In genomic region chr11:100570430-100571201, GRCm38 (mm10) we compare ENCODE assay signal across 1 mouse cellular context.
TF ChIP-seq lines count a peak whose summit lies in the region.

No protein-coding gene starts in this region.

TF ChIP-seq in MEL, 35 proteins besides CTCF, POLR2A, EP300 and RAD21 (continued from another document):
- no peak for TF ChIP-seq USF2 (IDR thresholded peaks at IDR 0.05; ENCODE audit: borderline replicate concordance in 1 of 2, insufficient read depth in 1 of 2, low read depth in 1 of 2, low read length in 2 of 2)
- TF ChIP-seq KAT2A (conservative IDR thresholded peaks at IDR 0.05; ENCODE audit: low read depth, low read length), result no peak
- TF ChIP-seq HCFC1 (IDR thresholded peaks at IDR 0.05; ENCODE audit: low read depth, low read length), result peak; percentile 52; the same call in 1 of the 2 replicates
- TF ChIP-seq SIN3A (IDR thresholded peaks at IDR 0.05; ENCODE audit: low read length), result no peak
- TF ChIP-seq ZKSCAN1 (IDR thresholded peaks at IDR 0.05; ENCODE audit: low read depth, low read length), result no peak
- TF ChIP-seq NRF1 (IDR thresholded peaks at IDR 0.05; ENCODE audit: insufficient read depth, low read depth, low read length, poor library complexity, severe bottlenecking), result 0 out of 2 replicates have a peak, but pooled peaks have one; percentile 11
- no peak for TF ChIP-seq USF1 (IDR thresholded peaks at IDR 0.05; ENCODE audit: low read depth, low read length)
- TF ChIP-seq ETS1 (IDR thresholded peaks at IDR 0.05; ENCODE audit: low read depth, low read length), result no peak; the same call in 1 of the 2 replicates
- no peak for TF ChIP-seq UBTF (IDR thresholded peaks at IDR 0.05; ENCODE audit: borderline replicate concordance, insufficient read depth, low read depth, low read length)
- peak; percentile 98 for TF ChIP-seq ZC3H11A (IDR thresholded peaks at IDR 0.05; ENCODE audit: low read depth, low read length)
- TF ChIP-seq NELFE (IDR thresholded peaks at IDR 0.05; ENCODE audit: low read depth, low read length), result no peak
- no peak for TF ChIP-seq GATA1 (IDR thresholded peaks at IDR 0.05; ENCODE audit: low read depth, low read length)
- no peak for TF ChIP-seq ZMIZ1 (IDR thresholded peaks at IDR 0.05; ENCODE audit: low read depth, low read length)
- 0 out of 2 replicates have a peak, but pooled peaks have one; percentile 10 for TF ChIP-seq TCF12 (IDR thresholded peaks at IDR 0.05; ENCODE audit: low read depth, low read length)
- no peak for TF ChIP-seq POLR2AphosphoS5 (IDR thresholded peaks at IDR 0.05; ENCODE audit: borderline replicate concordance, low read depth, low read length)
- TF ChIP-seq MAFK (IDR thresholded peaks at IDR 0.05; ENCODE audit: borderline replicate concordance, low read depth, low read length), result no peak
- no peak for TF ChIP-seq JUND (IDR thresholded peaks at IDR 0.05; ENCODE audit: low read depth, low read length)
- TF ChIP-seq SMC3 (IDR thresholded peaks at IDR 0.05; ENCODE audit: low read depth, low read length), result peak; percentile 92
- TF ChIP-seq MAZ (IDR thresholded peaks at IDR 0.05; ENCODE audit: low read depth, low read length), result peak; percentile 41; the same call in 1 of the 2 replicates
- peak; percentile 82 for TF ChIP-seq MYC (IDR thresholded peaks at IDR 0.05; ENCODE audit: low read depth, low read length)
- TF ChIP-seq ZNF384 (IDR thresholded peaks at IDR 0.05; ENCODE audit: low read depth, low read length), result peak; percentile 30; the same call in 1 of the 2 replicates
- TF ChIP-seq CHD2 (IDR thresholded peaks at IDR 0.05; ENCODE audit: low read length), result no peak
- TF ChIP-seq MYB (IDR thresholded peaks at IDR 0.05; ENCODE audit: low read depth, low read length), result no peak
- no peak for TF ChIP-seq TBP (IDR thresholded peaks at IDR 0.05; ENCODE audit: low read depth, low read length)
- TF ChIP-seq GABPA (IDR thresholded peaks at IDR 0.05; ENCODE audit: low read depth, low read length), result no peak
- no peak for TF ChIP-seq RCOR1 (IDR thresholded peaks at IDR 0.05; ENCODE audit: low read depth, low read length)
- TF ChIP-seq TAL1 (IDR thresholded peaks at IDR 0.05; ENCODE audit: low read length), result no peak
- no peak for TF ChIP-seq MEF2A (IDR thresholded peaks at IDR 0.05; ENCODE audit: extremely low read depth, insufficient replicate concordance, low read depth, low read length, poor library complexity, severe bottlenecking)
- TF ChIP-seq MXI1 (IDR thresholded peaks at IDR 0.05; ENCODE audit: low read depth, low read length), result peak; percentile 61; the same call in 1 of the 2 replicates
- no peak for TF ChIP-seq BHLHE40 (IDR thresholded peaks at IDR 0.05; ENCODE audit: borderline replicate concordance, low read depth, low read length)
- no peak for TF ChIP-seq CHD1 (IDR thresholded peaks at IDR 0.05; ENCODE audit: low read depth, low read length)
- TF ChIP-seq E2F4 (IDR thresholded peaks at IDR 0.05; ENCODE audit: borderline replicate concordance, low read depth, low read length), result no peak
- TF ChIP-seq POLR2AphosphoS2 (IDR thresholded peaks at IDR 0.05; ENCODE audit: low read length), result no peak
